Mouse (Mus musculus): ENCODE measurements at regions not wholly inside any gene's neighbourhood (a gene's known extent, or its start where the extent isn't known, plus 50 kb on each side); places are given as distances from the start of the nearest gene placed in this dataset.

- Histone ChIP-seq H3K4me1 (ENCODE audit: insufficient read depth) (no peaks in the 10 kb centered on the region), H3K27me3 (ENCODE audit: insufficient read depth, low read length) (no peaks in the 10 kb centered on the region), H3K4me3 (ENCODE audit: low read depth, low read length) (no peak overlapping the region), H3K4me2 (ENCODE audit: low read depth, low read length) (no peak overlapping the region), H3K9me3 (ENCODE audit: low read length) (no peaks in the 10 kb centered on the region), H3K27ac (ENCODE audit: low read depth) (no peak overlapping the region), H3K36me3 (replicated peaks; ENCODE audit: insufficient read depth, low read length) (no peaks in the 10 kb centered on the region), H3K9ac (replicated peaks) (no peak overlapping the region)
- WGBS (ENCODE audit: insufficient replicate concordance) = 74% methylated on average over 6 of the region's 6 CpGs
- ATAC-seq (no peak), DNase-seq (no peak)
- TF ChIP-seq CTCF (IDR thresholded peaks at IDR 0.05; ENCODE audit: low read depth) (no peak), EP300 (IDR thresholded peaks at IDR 0.05; ENCODE audit: low read depth) (no peak)
Observed at GRCm38 (mm10) chr14:86509686-86510085, 631.3 kb downstream of the Diaph3 start.

DNA sequence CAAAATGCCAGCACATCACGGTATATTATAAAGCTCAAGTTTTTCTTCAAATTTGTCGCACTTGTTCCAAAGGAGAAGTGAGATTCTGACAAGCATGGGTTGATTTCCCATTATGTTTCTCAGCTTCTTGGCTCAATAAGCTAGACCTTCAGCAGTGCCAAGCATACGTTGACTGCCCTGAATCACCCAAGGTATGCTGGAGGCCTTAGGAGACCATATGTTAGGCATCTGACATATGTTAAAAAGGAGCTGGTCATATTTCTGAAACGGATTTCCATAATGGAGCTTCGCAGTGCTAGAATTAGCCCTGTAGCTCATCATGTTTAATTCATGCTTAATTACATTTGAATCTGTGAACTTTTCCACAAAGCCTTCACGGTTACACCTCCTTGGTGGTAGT lies 634.7 kb downstream of the Diaph3 start:
- no peak overlapping the region for H3K4me3 ChIP-seq (ENCODE audit: low read depth, low read length)
- no peak overlapping the region for H3K4me2 ChIP-seq (ENCODE audit: low read depth, low read length)
- H3K27ac ChIP-seq (ENCODE audit: low read depth) = no peak overlapping the region
- no peaks in the 10 kb centered on the region for H3K27me3 ChIP-seq (ENCODE audit: insufficient read depth, low read length)
- ATAC-seq = no peak
- no peak overlapping the region for H3K9ac ChIP-seq (replicated peaks)
- H3K36me3 ChIP-seq (replicated peaks; ENCODE audit: insufficient read depth, low read length) = no peaks in the 10 kb centered on the region
- no peak for DNase-seq
- TF ChIP-seq EP300 (IDR thresholded peaks at IDR 0.05; ENCODE audit: low read depth) = no peak
- no peak for TF ChIP-seq CTCF (IDR thresholded peaks at IDR 0.05; ENCODE audit: low read depth)
- H3K9me3 ChIP-seq (ENCODE audit: low read length) = no peaks in the 10 kb centered on the region
- WGBS (ENCODE audit: insufficient replicate concordance) = 79% methylated on average over 6 of the region's 6 CpGs
- no peaks in the 10 kb centered on the region for H3K4me1 ChIP-seq (ENCODE audit: insufficient read depth)

GRCm38 (mm10) chr14:86490826-86491225 lies 650.2 kb downstream of the Diaph3 start:
- ATAC-seq (no peak), DNase-seq (no peak)
- no peak overlapping the region for H3K4me3 ChIP-seq (ENCODE audit: low read depth, low read length)
- TF ChIP-seq CTCF (IDR thresholded peaks at IDR 0.05; ENCODE audit: low read depth) (no peak), EP300 (IDR thresholded peaks at IDR 0.05; ENCODE audit: low read depth) (no peak)
- H3K4me2 ChIP-seq (ENCODE audit: low read depth, low read length) = no peak overlapping the region
- no peaks in the 10 kb centered on the region for H3K9me3 ChIP-seq (ENCODE audit: low read length)
- no peaks in the 10 kb centered on the region for H3K36me3 ChIP-seq (replicated peaks; ENCODE audit: insufficient read depth, low read length)
- no peak overlapping the region for H3K9ac ChIP-seq (replicated peaks)
- no peaks in the 10 kb centered on the region for H3K27me3 ChIP-seq (ENCODE audit: insufficient read depth, low read length)
- H3K4me1 ChIP-seq (ENCODE audit: insufficient read depth) = no peaks in the 10 kb centered on the region
- no peak overlapping the region for H3K27ac ChIP-seq (ENCODE audit: low read depth)
- 80% methylated on average over 4 of the region's 4 CpGs for WGBS (ENCODE audit: insufficient replicate concordance)

DNA sequence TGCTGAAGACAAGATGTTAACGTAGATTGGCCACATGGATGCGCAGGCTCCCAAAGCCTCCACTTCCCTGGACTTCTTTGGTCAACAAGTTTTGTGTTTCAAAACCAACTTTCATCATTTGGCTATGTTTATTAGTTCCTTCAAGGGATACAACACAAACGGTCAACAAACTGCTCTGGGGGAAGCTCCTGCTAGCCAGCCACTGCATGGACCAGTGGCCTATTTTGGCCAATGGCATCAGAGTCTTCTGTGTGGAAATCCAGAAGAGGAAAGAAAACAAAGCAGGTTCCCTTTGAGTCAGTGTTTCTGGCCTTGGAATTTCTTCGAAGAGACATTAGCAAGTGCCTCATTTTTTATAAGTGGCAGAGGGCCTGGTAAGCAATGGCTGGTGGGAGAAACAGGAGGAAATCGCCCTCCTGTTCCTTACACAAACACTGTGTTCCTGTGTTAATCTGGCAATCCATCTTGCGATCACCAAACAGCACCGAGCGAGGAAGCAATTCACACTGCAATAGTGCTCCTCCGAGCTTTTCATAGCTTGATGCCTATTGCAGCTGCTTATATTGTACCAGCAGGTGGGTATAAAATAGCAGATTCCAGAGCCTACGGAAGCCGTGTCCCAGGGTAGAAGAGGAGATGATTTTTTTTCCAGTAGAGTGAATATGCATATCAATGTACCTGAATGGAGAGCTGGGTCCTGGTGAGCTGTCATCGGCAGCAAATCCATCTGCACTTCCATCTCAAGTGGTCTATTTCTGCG lies 651.0 kb downstream of the Diaph3 start:
- WGBS (ENCODE audit: insufficient replicate concordance) = 59% methylated on average over 13 of the region's 13 CpGs
- Histone ChIP-seq H3K9ac (replicated peaks) (no peak overlapping the region), H3K27ac (ENCODE audit: low read depth) (no peak overlapping the region), H3K4me2 (ENCODE audit: low read depth, low read length) (no peak overlapping the region), H3K4me1 (ENCODE audit: insufficient read depth) (no peaks in the 10 kb centered on the region), H3K36me3 (replicated peaks; ENCODE audit: insufficient read depth, low read length) (no peaks in the 10 kb centered on the region), H3K9me3 (ENCODE audit: low read length) (no peaks in the 10 kb centered on the region), H3K4me3 (ENCODE audit: low read depth, low read length) (no peak overlapping the region), H3K27me3 (ENCODE audit: insufficient read depth, low read length) (no peaks in the 10 kb centered on the region)
- DNase-seq (no peak), ATAC-seq (no peak)
- TF ChIP-seq EP300 (IDR thresholded peaks at IDR 0.05; ENCODE audit: low read depth) (no peak), CTCF (IDR thresholded peaks at IDR 0.05; ENCODE audit: low read depth) (no peak)

GRCm38 (mm10) chr14:86489044-86489816 lies 651.8 kb downstream of the Diaph3 start:
- no peak overlapping the region for H3K4me2 ChIP-seq (ENCODE audit: low read depth, low read length)
- no peak for TF ChIP-seq EP300 (IDR thresholded peaks at IDR 0.05; ENCODE audit: low read depth)
- no peak for TF ChIP-seq CTCF (IDR thresholded peaks at IDR 0.05; ENCODE audit: low read depth)
- no peaks in the 10 kb centered on the region for H3K9me3 ChIP-seq (ENCODE audit: low read length)
- no peak overlapping the region for H3K4me3 ChIP-seq (ENCODE audit: low read depth, low read length)
- no peak for DNase-seq
- no peak overlapping the region for H3K9ac ChIP-seq (replicated peaks)
- WGBS (ENCODE audit: insufficient replicate concordance) = 64% methylated on average over 16 of the region's 16 CpGs
- no peaks in the 10 kb centered on the region for H3K36me3 ChIP-seq (replicated peaks; ENCODE audit: insufficient read depth, low read length)
- H3K4me1 ChIP-seq (ENCODE audit: insufficient read depth) = no peaks in the 10 kb centered on the region
- ATAC-seq = no peak
- no peaks in the 10 kb centered on the region for H3K27me3 ChIP-seq (ENCODE audit: insufficient read depth, low read length)
- H3K27ac ChIP-seq (ENCODE audit: low read depth) = no peak overlapping the region

DNA sequence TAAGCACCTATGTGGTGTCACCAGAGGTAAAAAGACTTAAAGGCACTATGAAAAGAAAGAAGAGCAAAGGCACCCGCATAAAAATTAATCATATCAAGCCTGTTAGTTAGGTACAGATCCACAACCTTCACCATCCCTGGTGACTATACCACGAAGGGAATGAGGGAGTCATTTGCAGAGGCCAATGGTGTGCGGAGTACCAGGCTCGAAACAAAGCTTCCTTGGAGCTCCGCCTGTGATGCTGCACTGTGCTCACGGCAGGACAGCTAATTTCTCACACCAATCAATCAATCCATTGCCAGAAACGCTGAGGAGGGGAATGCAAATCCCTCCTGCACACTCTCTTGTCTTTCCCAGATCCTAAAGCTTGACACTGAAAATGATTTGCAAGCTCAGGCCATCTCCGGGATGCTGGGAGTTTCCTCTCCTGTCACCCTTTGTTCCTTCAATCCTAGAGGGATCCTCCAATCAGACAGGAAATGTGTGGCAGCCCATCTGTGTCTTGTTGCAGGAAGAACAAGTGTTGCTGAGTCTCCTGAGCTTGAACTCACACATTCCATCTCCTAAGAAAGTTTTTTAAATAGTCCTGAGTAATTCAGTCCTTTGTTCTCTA lies 653.6 kb downstream of the Diaph3 start:
- Histone ChIP-seq H3K9ac (replicated peaks) (no peak overlapping the region), H3K4me1 (ENCODE audit: insufficient read depth) (no peaks in the 10 kb centered on the region), H3K4me3 (ENCODE audit: low read depth, low read length) (no peak overlapping the region), H3K27ac (ENCODE audit: low read depth) (no peak overlapping the region), H3K4me2 (ENCODE audit: low read depth, low read length) (no peak overlapping the region), H3K9me3 (ENCODE audit: low read length) (no peaks in the 10 kb centered on the region), H3K27me3 (ENCODE audit: insufficient read depth, low read length) (no peaks in the 10 kb centered on the region), H3K36me3 (replicated peaks; ENCODE audit: insufficient read depth, low read length) (no peaks in the 10 kb centered on the region)
- WGBS (ENCODE audit: insufficient replicate concordance) = 56% methylated on average over 8 of the region's 8 CpGs
- no peak for DNase-seq
- ATAC-seq = no peak
- TF ChIP-seq EP300 (IDR thresholded peaks at IDR 0.05; ENCODE audit: low read depth) = no peak
- no peak for TF ChIP-seq CTCF (IDR thresholded peaks at IDR 0.05; ENCODE audit: low read depth)
